Mouse (Mus musculus) macrophage (primary cell): Measurements from ENCODE around the gene Dbf4. TPM values are rescaled to one million over a fixed set of nuclear protein-coding genes. Genes with fewer than 3 reads are reported as not detected.

Experiments used
- H3K27ac ChIP-seq: fragments of 350-480 bp; formaldehyde crosslinking; 2 replicates; pipeline ENCODE4 v1.9.0; 2021
- H3K36me3 ChIP-seq: fragments of 350-480 bp; formaldehyde crosslinking; 2 replicates; pipeline ENCODE4 v1.9.0; 2021; ENCODE audit errors: inconsistent target
- H3K4me3 ChIP-seq: fragments of 350-480 bp; formaldehyde crosslinking; 2 replicates; pipeline ENCODE4 v1.9.0; 2021; ENCODE audit errors: inconsistent target
- H3K79me2 ChIP-seq: fragments of 350-480 bp; formaldehyde crosslinking; 2 replicates; pipeline ENCODE4 v1.9.0; 2021; ENCODE audit errors: inconsistent target
- WGBS: methylation state at CpG from one replicate; pipeline ENCODE4 v1.1.7; 2026; ENCODE audit warnings: inconsistent platforms; ENCODE audit not compliant: missing documents; 5-methylcytosine and 5-hydroxymethylcytosine counted together
- polyA plus RNA-seq: library from polyadenylated mRNA; stranded (reverse); fragments of 250-400 nt; gene quantifications from 3 replicates; pipeline ENCODE4 v1.2.4, GENCODE M21; 2018; ENCODE audit warnings: inconsistent platforms
- total RNA-seq, 78 experiments: library from RNA; depleted of rRNA; stranded (reverse); fragments of 250-400 nt; gene quantifications; 1 replicate in 9 of 78; 2 replicates in 24 of 78; 3 replicates in 43 of 78; 4 replicates in 2 of 78; pipeline ENCODE4 v1.2.4; 2018; ENCODE audit warnings: inconsistent platforms in 56 of 78

The Dbf4 gene
- 10 to 100 TPM; 17.9 to 84.3 (median 37.8) TPM for total RNA-seq (2018; cell fraction: chromatin; rRNA removed)
- 10 to 100 TPM in 22 of 26 experiments, 1 to 10 TPM in 4; 7.2 to 19.7 (median 15.7) TPM for total RNA-seq (2018; cell fraction: cytosol; rRNA removed)
- 10 to 100 TPM; 15.3 to 53.9 (median 22.2) TPM for total RNA-seq (2018; cell fraction: nucleus; rRNA removed)
- 16.1 to 21.0 TPM (median 17.5 TPM) in 3 replicates for polyA plus RNA-seq

DNA sequence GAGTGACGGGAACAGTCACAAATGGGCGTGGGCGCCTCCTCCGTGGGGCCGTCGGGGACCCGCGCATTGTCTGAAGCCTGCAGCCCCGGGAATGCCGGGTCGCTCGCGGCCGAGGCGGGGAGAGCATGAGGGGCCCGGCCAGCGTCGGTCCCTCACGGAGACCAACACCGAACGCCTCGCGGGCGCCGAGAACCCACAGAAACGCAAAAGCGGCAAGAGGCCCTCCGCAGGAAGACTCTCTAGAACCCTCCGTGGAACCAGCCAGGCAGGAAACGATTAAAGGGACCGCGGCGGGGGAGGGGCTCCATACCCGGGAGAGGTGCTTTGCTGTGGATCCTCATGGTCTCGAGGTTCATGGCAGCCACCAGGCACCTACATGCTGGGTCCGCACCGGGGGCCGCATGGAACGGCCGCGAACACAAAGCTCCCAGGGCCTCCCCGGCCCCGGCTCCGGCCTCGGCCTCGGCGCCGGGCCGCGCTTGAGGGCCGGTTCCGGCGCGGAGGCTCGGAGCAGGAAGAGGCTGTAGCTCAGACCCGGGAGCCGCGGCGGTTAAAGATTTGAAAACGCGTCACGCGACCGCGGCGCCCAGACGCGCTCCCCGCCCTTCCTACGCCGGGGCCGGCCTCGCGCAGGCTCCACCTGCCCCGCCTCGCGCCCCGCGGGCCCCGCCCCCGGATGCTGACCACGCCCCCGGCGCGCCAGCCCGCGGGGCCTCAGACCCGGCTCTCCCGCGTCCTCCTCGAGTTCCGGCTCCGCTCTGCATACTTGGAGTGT lies at the start of gene Dbf4, which contains the start of gene Slc25a40:
Dbf4 (minus strand) TSS at position 560 of the 775 bp plus-strand sequence.
Slc25a40 (plus strand) TSS at position 694 of the 775 bp plus-strand sequence.
- Histone ChIP-seq H3K36me3 (no peaks in the 10 kb centered on the region), H3K4me3 (peak within 1 kb of the TSS; percentile 62), H3K79me2 (peaks cover 58% of the 10 kb centered on the region), H3K27ac (peak within 1 kb of the TSS; percentile 66)
- WGBS: 1% methylated on average over 88 of the region's 93 CpGs

DNA sequence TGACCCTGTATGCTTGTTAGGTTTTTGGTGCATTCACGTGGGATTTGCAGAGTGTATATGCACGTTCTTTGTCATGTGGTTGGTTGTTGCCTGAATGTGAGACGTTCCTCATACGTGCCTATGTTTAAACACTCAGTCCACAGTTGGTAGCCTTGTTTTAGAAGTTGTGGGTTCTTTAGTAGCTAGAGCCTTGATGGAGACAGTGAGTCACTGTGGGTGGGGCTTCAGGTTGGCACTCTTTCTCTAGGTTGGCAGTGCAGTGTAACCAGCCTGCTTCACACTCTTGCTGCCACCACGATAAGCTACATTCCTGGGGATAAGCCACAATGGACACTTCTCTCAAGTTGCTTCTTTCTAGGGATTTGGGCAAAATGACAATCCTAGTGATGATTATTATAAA lies 34.0 kb upstream of the Dbf4 start:
- WGBS: 75% methylated on average over 5 of the region's 5 CpGs
- Histone ChIP-seq H3K79me2 (no peaks in the 10 kb centered on the region), H3K27ac (no peak overlapping the region), H3K36me3 (no peaks in the 10 kb centered on the region), H3K4me3 (no peak overlapping the region)

DNA sequence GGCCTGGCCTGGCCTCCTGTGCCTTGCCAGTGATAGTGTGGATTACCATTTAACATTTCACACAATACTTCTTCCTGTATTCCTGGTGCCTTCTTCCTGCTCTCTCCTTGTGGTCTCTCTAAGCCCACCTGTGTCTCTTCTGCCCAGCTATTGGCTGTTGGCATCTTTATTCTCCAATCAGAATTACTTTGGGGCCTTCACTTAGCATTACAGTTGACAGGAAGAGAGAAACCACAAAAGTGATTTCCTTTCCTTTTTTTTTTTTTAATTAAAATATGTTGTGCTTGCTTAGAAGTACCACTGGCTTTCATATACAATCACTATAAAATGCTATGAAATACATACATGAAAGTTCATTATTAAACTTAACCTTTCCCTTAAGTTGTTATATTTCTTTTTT lies 33.0 kb upstream of the Dbf4 start:
- H3K79me2 ChIP-seq: no peaks in the 10 kb centered on the region
- H3K27ac ChIP-seq: no peak overlapping the region
- no peak overlapping the region for H3K4me3 ChIP-seq
- H3K36me3 ChIP-seq: no peaks in the 10 kb centered on the region

DNA sequence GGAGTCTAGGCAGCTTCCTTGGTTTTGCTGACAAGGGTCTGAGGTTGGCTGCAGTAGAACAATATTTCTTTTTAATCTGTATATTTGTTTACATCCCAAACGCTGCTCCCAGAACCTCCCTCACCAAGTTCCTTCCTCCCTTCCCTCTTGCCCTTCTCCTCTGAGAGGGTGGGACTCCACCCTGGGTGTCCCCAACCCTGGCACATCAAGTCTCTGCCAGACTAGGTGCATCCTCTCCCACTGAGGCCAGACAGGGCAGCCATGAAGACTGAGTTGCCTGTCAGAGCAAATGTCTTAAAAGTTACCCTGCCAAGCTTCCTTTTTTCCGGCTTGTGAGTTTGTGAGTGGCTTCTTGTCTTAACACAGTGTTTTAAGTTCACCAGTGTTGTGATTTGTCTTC lies 16.6 kb upstream of the Dbf4 start:
- Histone ChIP-seq H3K27ac (no peak overlapping the region), H3K79me2 (no peaks in the 10 kb centered on the region), H3K4me3 (no peak overlapping the region), H3K36me3 (no peaks in the 10 kb centered on the region; the same call in 1 of the 2 replicates)
- 73% methylated on average over 2 of the region's 2 CpGs for WGBS

DNA sequence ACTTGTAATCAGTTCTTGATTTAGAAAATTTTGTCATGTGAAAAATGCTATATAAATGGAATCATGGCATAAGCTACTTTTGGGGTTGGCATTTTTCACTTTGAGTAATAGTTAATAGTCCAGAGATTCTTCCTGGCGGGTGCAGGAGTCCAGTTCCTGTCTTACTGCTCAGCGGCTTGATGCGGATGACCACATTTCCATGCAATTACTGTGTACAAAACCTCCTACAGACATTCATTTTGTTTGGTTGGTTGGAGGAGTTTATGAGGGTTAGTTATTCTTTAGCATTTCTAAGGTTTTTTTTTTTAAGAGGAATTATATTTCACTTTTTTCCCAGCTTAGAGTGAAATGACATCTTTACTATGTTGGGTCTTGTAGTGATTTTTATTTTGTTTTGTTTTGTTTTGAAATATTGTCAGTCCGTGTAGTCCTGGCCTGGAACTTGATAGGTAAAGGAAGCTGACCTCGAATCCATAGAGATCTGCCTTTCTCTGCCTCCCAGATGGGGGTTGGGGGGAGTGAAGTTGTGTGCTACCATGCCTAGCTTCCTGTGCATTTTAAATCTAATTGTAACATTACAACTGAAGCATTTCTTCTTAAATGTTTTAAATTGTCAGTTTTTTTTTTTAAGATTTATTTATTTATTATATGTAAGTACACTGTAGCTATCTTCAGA lies 15.1 kb upstream of the Dbf4 start:
- H3K36me3 ChIP-seq: no peaks in the 10 kb centered on the region; the same call in 1 of the 2 replicates
- H3K79me2 ChIP-seq: no peaks in the 10 kb centered on the region
- no peak overlapping the region for H3K27ac ChIP-seq
- 98% methylated on average over 5 of the region's 5 CpGs for WGBS
- H3K4me3 ChIP-seq: no peak overlapping the region

DNA sequence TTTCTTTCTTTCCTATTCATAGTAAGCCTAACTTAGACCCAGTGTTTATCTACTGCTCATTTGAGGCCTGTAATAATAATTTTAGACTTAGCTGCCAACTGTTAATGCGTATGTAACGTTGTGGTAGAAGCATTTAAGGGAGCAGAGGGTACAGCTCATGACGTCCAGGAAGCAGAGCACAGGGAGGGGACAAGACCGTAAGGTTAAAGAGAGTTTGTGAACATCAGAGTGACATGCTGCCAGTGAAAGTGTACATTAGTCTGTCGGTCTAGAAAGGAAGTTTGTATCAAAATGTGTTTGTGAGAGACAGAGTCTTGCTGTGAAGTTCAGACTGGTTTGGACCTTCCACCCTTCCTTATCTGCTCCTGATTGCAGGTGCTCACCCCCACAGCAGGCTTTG lies 3.4 kb upstream of the Dbf4 start:
- no peak overlapping the region for H3K4me3 ChIP-seq
- H3K27ac ChIP-seq: no peak overlapping the region
- H3K36me3 ChIP-seq: no peaks in the 10 kb centered on the region
- WGBS: 79% methylated on average over 5 of the region's 5 CpGs
- peaks cover 29% of the 10 kb centered on the region for H3K79me2 ChIP-seq

DNA sequence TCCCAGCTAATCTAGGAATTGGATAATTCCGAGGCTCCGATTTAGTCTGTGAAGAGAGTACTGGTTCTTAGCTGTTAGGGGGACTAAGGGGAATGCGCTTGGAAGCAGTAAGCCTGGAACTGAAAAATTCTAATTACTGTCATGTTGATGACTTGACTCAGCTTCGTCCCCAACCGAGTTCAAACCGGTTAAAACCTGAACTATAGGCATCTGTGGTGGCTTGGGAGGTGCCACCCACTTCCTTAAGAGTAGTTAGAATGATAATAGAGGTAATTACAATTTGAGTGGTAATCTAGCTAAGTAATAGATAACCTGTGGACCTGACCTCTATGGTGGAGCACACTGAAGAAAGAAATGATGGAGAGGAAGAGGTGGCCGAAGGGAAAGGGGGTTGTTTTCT lies 1.6 kb upstream of the Dbf4 start:
- Histone ChIP-seq H3K79me2 (peaks cover 46% of the 10 kb centered on the region), H3K36me3 (no peaks in the 10 kb centered on the region), H3K27ac (no peak overlapping the region), H3K4me3 (peak overlapping the region; percentile 62)
- 65% methylated on average over 7 of the region's 7 CpGs for WGBS

DNA sequence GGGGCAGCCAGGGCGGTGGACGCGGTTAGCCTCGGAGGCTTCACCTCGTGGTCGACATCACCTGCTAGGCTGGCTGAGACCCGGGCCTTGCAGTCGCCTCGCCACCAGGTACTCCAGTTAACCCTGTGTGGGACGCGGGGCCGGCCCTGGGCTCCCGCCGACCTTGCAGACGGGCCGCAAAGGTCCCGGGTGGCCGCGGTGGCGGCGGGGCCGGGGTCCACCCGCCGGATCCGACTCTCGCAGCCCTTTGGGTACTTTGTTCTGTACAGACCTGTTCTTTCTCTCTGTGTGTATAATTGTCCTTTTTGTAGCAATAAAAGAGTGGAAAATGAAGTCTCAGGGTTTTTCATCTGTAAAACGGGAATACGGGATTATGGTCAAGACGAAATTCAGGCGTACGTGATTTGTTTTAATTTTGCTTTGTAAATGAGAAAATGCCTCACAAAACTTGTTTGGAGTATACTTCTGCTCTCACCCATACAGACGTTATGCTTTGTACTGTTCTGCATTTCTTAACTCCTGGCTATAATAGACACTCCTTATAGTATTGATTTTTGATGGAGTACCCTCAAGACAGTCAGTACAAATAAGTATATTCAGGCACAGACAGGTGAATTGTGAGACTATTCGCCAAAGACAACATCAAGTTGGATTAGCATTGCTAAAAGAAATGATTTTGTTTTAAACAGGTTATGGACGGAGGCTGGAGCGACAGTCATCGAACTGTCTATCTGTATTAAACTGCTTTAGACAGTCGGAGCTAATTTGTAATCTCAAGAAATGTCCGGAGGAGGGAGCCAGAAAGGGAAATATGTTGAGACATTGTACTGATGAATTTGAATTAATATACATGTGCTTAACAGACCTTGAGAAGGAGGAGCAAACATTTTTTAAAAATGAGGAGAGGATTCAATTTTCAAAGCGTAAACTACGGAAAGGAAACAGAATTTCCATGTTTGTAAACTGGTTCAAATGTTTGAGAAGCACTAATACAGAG lies 714 bp upstream of the Dbf4 start:
- WGBS: 3% methylated on average over 30 of the region's 40 CpGs
- Histone ChIP-seq H3K4me3 (peak overlapping the region; percentile 62), H3K79me2 (peaks cover 55% of the 10 kb centered on the region), H3K36me3 (no peaks in the 10 kb centered on the region), H3K27ac (0 out of 2 replicates have a peak overlapping the region, but pooled peaks have one; percentile 10)

DNA sequence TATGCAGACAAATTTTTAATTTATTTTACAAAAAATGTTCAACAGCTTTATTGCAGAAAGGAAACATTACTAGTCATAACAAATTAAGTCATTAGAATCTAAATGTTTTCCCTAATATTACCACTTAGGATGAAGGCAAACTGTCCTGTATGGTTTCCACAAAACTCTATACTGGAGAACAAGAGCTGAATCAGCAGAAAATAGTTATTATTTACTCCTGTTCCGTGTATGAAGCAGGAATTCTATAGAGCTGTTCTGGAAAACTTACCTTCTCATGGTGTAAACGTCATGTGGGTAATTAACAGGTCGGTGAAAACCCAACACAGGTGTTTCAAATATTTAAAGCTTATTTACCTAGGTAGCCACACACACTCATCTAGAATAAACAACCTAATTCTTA lies 1.1 kb downstream of the Dbf4 start:
- 44% methylated on average over 3 of the region's 3 CpGs for WGBS
- no peaks in the 10 kb centered on the region for H3K36me3 ChIP-seq
- peak overlapping the region; percentile 66 for H3K27ac ChIP-seq
- H3K4me3 ChIP-seq: peak overlapping the region; percentile 57
- peaks cover 66% of the 10 kb centered on the region for H3K79me2 ChIP-seq

DNA sequence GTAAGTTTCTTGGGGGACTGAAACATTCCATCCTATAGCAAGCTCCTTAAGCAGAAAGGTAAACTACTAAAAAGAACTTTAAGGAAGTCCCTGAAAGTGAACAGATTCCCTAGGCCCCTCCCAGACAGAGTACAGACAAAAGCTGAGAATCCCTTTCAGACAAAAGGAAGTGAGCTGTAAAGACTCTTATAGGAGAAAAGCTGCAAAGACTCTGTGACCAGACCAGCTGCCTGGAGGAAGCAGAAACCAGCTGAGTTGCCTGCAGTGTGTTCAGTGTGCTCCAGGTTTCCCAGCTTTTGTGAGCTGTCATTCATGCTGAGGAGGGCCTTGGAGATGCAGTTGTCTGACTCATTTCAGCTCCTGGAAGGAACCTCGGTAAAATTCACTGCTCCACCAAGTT lies 5.1 kb downstream of the Dbf4 start:
- H3K27ac ChIP-seq: no peak overlapping the region
- WGBS: 87% methylated on average over 1 of the region's 1 CpGs
- no peak overlapping the region for H3K4me3 ChIP-seq
- H3K36me3 ChIP-seq: no peaks in the 10 kb centered on the region
- peaks cover 88% of the 10 kb centered on the region for H3K79me2 ChIP-seq

DNA sequence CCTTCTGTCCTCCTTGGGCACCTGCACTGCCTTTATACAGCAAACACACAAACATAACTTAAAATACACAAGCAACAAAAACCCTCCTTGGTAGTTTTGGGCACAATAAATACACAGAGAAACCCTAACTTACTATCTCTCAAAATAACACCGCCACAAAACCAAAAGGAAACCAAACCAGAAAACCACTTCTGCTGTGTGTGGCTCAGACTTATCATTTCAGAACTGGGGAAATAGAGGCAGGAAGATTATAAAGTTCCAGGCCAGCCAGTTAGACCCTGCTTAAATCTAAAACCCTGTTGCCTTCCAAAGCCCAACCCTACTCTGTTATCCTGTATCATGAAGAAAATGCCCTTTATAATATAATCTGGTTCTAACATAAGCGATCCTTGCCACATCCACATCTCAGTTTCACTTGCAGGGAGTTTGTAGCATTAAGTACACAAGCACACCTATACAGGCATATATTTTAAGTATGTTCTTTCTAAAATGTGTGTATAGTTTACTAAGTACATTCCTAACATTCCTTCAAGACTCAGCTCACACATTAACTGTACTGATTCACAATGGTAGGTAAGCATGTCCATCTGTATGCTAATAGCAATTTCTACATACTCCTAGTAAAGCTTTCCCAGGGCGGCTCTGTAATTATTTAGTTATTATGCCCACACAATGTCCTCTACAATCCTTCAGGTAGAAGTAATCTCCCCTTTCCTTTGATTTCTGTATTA lies 5.7 kb downstream of the Dbf4 start:
- Histone ChIP-seq H3K27ac (no peak overlapping the region), H3K36me3 (0 out of 2 replicates have a peak, but pooled peaks cover under 1% of the 10 kb centered on the region)
- WGBS: 75% methylated on average over 3 of the region's 3 CpGs

DNA sequence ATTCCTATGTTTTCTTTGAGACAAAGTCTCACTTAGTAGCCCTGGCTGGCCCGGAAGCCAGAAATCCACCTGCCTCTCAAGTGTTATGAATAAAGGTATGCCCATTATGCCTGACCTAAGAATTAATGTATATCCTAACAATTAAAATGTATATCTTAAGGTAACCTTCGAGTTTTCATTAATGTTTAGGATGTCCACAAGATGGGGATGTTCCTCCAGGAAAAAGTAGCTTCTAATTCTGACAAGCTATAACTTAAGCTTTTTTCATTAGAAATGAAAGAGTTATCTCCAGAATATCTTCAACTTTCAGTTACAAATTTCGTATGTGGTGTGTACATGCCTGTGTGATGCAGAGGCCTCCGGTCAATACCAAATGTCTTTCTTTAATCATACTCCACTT lies 13.8 kb downstream of the Dbf4 start:
- no peak overlapping the region for H3K4me3 ChIP-seq
- peaks cover 28% of the 10 kb centered on the region; the same call in 1 of the 2 replicates for H3K36me3 ChIP-seq
- no peak overlapping the region for H3K27ac ChIP-seq
- 96% methylated on average over 3 of the region's 4 CpGs for WGBS
- H3K79me2 ChIP-seq: peaks cover 12% of the 10 kb centered on the region

More for the DNA sequence above, 5.7 kb downstream of the Dbf4 start:
- no peak overlapping the region for H3K4me3 ChIP-seq
- H3K79me2 ChIP-seq: peaks cover 86% of the 10 kb centered on the region

DNA sequence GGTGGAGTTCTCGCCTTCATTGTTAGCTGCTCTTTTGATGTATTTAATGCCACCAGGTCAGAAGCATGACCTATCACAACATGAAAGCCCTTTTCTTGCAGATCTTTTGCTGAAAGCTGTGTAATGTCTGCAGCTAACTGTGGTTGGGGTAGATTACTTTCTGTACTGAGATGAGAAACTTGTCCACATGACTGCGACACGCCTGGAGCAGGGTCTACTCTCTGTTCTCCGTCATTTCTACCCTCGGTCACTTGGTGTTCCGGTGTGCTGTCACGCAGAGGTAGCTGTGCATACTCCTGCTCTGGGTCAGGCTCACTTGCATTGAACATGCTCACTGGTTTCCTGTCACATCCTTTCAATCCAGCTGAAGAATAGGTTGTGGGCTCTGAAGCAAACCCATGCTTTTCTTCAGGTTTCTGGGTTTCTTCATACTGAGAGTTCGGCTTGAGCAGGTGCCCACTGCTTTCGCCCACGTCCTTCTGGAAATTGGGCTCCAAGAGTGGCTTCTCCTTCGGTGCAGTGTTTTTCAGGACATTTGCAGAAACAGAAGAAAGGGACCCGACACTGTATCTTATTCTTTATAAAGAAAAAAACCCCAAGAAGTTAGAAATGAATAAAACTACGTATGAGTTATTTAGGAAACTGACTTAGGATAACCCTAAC lies 24.8 kb downstream of the Dbf4 start:
- H3K36me3 ChIP-seq: peaks cover 26% of the 10 kb centered on the region
- no peak overlapping the region for H3K4me3 ChIP-seq
- 96% methylated on average over 13 of the region's 13 CpGs for WGBS
- H3K79me2 ChIP-seq: no peaks in the 10 kb centered on the region
- H3K27ac ChIP-seq: no peak overlapping the region
